Mouse (Mus musculus) left cerebral cortex, adult 8-10 months (tissue): ENCODE measurements around the gene Foxred1. TPM values are rescaled to one million over a fixed set of nuclear protein-coding genes. Genes with fewer than 3 reads are reported as not detected.

Experiments used
- DNase-seq, 2 experiments: peaks; one replicate each; pipeline ENCODE4 v3.0.0; 2022; ENCODE audit warnings: low spot score in 2 of 2
- total RNA-seq, 4 experiments: library from RNA; stranded (reverse); gene quantifications; 2 replicates each; pipeline ENCODE4 v1.2.4; 2022

Foxred1 gene
- total RNA-seq, result 10 to 100 TPM; 37.0 to 40.0 (median 37.7) TPM

DNA sequence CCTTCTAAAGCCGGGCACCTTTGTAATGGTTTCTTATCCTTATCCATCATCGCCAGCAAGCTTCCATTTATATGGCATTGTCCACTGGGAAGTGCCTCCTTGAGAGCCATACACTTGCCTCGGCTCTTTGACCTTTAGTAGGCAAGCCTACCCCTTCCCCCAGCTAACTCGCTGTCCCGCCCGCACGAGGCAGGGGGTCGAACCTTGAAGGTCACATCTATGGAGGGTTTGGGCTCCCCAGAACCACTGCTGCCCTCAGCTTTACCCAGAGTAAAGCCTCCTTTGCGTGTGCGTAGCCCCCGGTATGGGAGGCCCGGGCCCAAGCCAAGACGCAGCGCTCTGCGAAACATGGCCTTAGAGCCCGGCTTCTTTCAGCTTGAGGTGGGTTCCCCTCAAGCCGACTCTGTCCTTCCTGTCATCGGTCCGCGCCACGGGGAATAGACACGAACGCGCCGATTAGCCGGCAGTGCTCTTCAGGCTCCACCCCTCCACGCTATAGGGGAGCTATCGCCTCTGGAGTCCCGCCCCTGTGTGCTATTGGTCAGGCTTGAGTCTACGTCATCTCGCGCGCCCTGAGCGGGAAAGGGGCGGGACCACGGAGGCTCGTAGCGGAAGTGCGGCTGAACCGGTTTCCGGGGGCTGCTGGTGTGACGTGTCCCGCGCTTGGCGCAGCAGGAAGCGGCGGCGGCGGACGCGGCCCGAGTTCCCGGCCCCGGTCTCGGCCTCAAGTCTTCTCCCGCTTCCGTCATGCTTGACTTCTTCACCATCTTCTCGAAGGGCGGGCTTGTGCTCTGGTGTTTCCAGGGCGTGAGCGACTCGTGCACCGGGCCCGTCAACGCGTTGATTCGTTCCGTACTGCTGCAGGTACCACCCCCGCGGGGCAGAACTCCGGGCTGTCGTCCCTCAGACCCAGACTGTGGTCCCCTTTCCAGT, at the start of gene Foxred1:
Foxred1 (minus strand) TSS at position 514 of the 933 bp plus-strand sequence.
- DNase-seq, result peak; percentile 94 to 99

DNA sequence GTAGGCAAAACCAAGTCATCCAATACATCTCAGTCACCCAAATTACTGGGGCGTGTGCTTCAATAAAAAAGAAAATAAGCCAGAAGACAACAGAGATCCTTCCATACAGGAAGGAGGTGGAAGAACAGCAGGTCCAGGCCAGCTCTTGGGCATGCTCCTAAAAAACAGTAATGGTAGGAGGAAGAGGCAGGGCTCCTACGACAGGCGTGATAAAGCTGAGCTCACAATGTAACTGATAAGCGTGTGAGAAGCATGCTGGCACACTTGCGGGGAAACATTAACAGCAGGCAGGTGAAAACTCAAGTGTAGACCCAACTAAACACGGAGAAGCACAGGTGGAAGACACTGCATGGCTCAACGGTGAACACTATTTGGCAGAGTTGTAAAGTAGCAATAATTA, 46.5 kb upstream of the Foxred1 start:
- no peak for DNase-seq

GRCm38 (mm10) chr9:35249476-35249875, 38.6 kb upstream of the Foxred1 start:
- no peak for DNase-seq

- no peak for DNase-seq
Observed at GRCm38 (mm10) chr9:35247405-35247804, 36.5 kb upstream of the Foxred1 start.

- no peak for DNase-seq
Observed at GRCm38 (mm10) chr9:35239734-35240133, 28.9 kb upstream of the Foxred1 start.

- DNase-seq, result no peak
Observed at GRCm38 (mm10) chr9:35238915-35239571, 28.2 kb upstream of the Foxred1 start.

DNA sequence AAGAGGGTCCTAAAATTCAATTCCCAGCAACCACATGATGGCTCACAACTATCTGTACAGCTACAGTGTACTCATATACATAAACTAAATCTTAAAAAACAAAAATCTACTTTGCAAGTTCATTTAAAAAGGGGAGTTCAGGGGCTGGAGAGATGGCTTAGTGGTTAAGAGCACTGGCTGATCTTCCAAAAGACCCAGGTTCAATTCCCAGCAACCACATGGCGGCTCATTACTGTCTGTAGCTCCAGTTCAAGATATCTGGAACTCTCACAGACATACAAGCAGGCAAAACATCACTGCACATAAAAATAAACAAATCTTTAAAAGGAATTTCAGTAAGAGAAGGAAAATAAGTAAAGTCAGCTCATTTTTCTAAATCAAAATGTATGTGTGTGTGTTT, 27.5 kb upstream of the Foxred1 start:
- no peak for DNase-seq

GRCm38 (mm10) chr9:35235996-35236395, 25.1 kb upstream of the Foxred1 start:
- DNase-seq, result no peak

DNA sequence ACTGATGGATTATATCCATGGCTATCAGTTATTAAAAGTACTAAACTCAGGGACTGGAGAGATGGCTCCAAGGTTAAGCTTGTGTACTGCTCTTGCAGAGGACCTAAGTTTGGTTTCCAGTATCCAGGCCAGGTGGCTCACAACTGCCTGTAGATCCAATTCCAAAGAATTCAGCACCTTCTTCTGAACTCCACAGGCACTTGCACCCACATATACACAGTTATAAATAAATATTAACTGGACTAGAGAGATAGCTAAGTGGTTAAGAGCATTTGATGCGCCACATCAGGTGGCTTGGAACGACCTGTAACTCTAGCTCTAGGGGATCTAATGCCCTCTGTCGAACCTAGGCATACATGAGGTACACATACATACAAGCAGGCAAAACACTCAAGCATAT, 17.8 kb upstream of the Foxred1 start:
- DNase-seq, result no peak

DNA sequence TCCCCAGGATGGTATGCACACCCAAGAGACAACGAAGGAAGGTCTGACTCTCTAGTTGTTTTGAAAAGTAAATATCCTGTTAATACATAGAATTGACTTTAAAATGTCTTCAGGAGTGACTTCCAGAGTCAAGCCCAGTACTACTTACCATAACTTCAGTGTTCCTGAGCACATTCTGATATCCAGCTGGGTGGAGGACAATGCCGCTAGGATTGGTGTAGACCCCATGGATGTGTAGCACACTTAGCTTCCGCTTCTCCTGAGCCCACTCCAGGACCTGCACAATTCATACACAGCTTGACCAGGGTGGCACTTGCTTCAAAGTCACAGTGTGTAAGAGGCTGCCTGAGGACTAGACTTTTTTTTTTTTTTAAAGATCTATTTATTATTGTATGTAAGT, 12.6 kb upstream of the Foxred1 start:
- DNase-seq, result no peak

DNA sequence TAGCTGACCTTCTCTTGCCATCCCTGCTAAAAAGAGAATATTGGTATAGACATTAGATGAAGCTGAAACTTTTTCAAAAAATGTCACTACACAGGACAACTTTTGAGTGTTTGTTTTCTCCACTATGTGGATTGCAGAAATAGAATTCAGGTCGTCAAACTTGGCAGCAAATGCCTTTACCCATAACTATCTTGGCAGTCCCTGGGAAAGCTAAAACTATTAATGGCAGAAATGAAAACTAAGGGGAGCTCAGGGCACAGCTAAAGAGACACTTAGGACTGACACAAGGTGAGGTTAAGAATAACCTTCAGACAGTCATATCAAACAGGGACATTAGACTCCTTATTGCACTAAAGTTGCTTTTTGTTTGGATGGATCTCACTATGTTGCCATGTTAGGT, 7.1 kb upstream of the Foxred1 start:
- DNase-seq, result no peak

DNA sequence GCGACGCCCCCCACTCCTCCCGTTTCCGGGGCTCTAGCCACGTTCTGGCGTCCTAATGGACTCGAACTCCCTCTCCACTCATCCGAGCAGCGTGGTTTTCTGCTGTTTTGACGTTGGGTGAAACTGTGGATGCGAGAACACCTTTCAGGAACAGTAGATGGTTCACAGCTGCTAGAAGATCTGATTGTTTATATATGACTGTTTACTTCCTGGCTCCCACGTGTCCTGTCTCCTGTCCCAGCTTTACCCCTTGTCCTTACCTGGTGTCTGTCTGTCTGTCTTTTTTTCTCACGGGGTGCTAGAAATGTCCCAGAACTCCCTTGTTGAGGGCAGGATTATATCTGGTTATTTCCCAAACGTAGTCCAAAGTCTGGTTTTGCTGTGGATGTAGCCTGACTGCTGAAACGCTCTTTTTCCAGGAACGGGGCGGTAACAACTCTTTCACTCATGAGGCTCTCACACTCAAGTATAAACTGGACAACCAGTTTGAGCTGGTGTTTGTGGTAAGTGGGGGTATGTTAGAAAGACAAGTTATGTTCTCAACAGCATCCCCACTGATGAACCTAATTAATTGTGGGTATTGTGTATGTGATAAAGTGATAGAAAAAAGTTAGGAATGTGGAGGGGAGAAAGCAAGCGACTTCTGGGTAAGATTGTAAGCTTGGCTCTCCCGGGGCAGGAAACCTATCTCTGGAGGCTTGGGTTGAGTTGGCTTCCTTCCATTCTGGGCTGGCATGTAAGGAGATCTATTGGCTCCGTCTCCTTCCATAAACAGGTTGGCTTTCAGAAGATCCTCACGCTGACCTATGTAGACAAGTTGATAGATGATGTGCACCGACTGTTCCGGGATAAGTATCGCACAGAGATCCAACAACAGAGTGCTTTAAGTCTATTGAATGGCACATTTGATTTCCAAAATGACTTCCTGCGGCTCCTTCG, 987 bp upstream of the Foxred1 start:
- no peak for DNase-seq

GRCm38 (mm10) chr9:35204421-35204820, 6.4 kb downstream of the Foxred1 start:
- no peak for DNase-seq

DNA sequence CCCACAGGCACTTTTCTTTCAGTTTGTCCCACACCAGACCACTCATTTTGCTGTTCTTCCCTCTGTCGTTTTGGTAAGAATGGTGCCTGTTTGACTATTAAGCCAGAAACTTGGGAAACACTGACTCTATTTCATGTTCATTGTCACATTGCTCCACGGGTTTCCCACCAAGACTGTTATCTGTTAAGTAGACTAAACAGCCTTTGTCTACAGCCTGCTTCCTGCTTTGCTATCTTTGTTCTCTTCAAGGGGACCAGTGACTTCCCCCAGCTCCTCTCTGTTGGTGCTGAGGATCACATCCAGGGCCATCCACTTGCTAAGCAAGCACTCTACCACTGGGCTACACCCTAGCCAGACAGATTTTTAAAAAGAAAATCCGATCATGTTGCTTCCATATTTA, 7.3 kb downstream of the Foxred1 start:
- no peak for DNase-seq

DNA sequence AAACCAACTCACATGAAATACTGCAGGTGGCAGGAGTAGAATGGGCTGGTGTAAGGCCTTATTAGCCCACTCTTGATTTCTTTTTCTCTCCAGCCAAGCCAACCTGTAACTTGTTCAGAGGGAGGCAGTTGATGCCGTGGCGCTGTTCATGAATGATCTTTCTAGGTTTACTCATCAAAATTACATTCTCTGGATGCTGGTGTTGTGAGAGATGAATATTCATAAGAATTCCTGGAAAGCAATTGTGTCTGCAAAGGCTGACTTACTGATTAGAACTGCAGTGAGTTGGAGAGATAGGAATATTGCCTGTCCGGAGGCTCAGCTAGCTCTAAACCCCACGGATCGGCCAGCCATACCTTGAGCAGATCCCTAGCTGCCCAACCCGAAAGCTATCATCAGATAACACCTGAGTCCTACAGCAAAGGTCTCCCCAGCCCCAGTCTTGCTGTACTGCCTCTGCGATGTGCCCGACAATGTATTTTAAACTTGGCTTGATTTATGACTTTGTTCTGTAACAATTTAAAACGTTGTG, 10.3 kb downstream of the Foxred1 start:
- DNase-seq, result no peak

- DNase-seq, result peak; percentile 56 to 73
Observed at GRCm38 (mm10) chr9:35199772-35200471, 10.9 kb downstream of the Foxred1 start, which contains the start of the genes Srpr and Tirap. TSS of gene Srpr (plus strand) at chr9:35200175. TSS of gene Tirap (minus strand) at chr9:35200291.

DNA sequence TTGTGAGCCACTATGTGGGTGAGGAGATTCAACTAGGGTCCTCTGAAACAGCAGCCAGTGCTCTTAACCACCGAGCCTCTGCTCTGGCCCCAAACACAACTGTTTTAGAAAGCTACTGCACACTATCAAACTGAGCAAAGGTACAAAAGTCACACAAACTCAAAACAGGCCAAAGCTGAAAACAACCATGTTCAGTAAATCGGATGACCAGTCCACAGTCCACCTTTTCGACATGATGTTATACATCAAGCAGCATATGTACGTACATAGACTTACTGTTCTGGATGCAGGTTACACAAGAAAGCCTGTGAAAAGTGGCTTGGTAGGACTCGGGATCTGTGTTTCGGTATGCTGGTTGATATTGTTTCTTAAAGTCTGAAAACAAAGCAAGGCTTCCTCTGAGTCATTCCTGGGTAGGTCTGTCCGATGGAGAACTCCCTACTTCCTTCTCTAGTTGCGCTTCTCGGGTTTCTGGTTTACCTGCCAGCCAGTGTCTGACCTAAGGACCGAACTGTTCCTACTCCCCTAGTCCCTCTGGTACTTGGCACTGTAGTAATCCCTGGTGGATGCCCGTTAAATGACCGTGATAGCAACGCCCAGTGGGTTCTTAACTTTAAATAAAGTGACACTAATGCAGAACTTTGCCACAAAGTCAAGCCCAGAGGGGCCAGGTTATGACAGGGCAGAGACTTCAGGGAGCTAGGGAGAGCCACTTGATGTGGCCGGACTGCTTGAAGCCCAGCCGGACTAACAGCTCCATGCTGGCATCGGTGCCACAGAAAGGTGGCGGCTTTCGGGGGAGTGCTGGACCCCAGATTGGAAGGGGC, 11.7 kb downstream of the Foxred1 start:
- no peak for DNase-seq

DNA sequence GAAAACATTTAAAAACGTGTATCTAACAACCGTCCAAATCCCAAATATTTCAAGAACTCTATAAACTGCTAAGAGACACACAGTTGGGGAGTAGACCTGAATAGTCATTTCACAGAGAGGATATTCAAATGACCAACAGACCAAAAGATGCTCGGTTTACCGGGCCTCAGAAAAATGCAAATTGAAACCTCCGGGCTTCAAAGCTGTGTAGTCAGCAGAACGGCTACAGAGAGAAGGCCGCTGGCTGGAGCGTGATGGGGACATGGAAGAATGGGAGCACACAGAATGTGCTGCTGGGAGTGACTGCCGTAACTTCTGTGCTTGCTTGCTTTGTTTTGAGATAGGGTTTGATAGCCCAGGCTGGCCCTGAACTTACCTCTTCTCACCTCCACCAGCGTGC, 12.5 kb downstream of the Foxred1 start:
- no peak for DNase-seq

DNA sequence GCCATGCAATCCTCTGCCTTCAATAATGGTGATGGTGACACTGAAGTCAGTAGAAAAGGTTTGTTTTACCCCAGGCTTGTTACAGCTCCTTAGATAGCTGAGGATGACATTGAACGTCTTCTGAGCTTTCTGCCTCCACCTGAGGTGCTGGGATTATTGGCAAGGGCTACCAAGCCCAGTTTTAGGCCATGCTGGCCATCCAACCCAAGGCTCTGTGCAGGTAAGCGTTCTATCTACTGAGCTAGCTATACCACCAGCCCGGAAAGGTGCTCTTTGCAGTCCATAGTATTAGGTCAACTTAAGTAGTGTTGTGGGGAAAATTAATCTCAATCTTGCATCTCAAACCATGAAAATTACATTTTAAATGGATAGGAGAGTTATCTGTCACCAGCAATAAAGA, 13.2 kb downstream of the Foxred1 start:
- no peak for DNase-seq

- no peak for DNase-seq
Observed at GRCm38 (mm10) chr9:35194048-35194447, 16.8 kb downstream of the Foxred1 start.
